Mouse (Mus musculus): Measurements from ENCODE around the gene Fbln7.

The Fbln7 gene

GRCm38 (mm10) chr2:128871656-128872055, 8.9 kb downstream of the Fbln7 start:
- no peak for DNase-seq (ENCODE audit: low read depth, low spot score)

- no peak for DNase-seq (ENCODE audit: low read depth, low spot score)
Measured at GRCm38 (mm10) chr2:128872256-128872655, 9.5 kb downstream of the Fbln7 start.

- no peak for DNase-seq (ENCODE audit: low read depth, low spot score)
Measured at GRCm38 (mm10) chr2:128875526-128875925, 12.7 kb downstream of the Fbln7 start.

- DNase-seq (ENCODE audit: low read depth, low spot score), result peak; percentile 42
Measured at GRCm38 (mm10) chr2:128881236-128881635, 18.5 kb downstream of the Fbln7 start.

GRCm38 (mm10) chr2:128885225-128885811, 22.5 kb downstream of the Fbln7 start:
- no peak for DNase-seq (ENCODE audit: low read depth, low spot score)

GRCm38 (mm10) chr2:128887866-128888550, 25.2 kb downstream of the Fbln7 start:
- DNase-seq (ENCODE audit: low read depth, low spot score), result no peak

GRCm38 (mm10) chr2:128890661-128891335, 28.0 kb downstream of the Fbln7 start:
- DNase-seq (ENCODE audit: low read depth, low spot score), result peak; percentile 26

- no peak for DNase-seq (ENCODE audit: low read depth, low spot score)
Measured at GRCm38 (mm10) chr2:128892180-128892721, 29.5 kb downstream of the Fbln7 start.

GRCm38 (mm10) chr2:128902843-128903242, 40.1 kb downstream of the Fbln7 start:
- DNase-seq (ENCODE audit: low read depth, low spot score), result no peak

- no peak for DNase-seq (ENCODE audit: low read depth, low spot score)
Measured at GRCm38 (mm10) chr2:128903661-128904060, 40.9 kb downstream of the Fbln7 start.

GRCm38 (mm10) chr2:128914978-128915377, 52.2 kb downstream of the Fbln7 start:
- DNase-seq (ENCODE audit: low read depth, low spot score), result no peak

- DNase-seq (ENCODE audit: low read depth, low spot score), result no peak
Measured at GRCm38 (mm10) chr2:128916528-128916927, 53.7 kb downstream of the Fbln7 start.

GRCm38 (mm10) chr2:128924799-128925198, 62.0 kb downstream of the Fbln7 start:
- no peak for DNase-seq (ENCODE audit: low read depth, low spot score)

- no peak for DNase-seq (ENCODE audit: low read depth, low spot score)
Measured at GRCm38 (mm10) chr2:128928446-128928845, 65.7 kb downstream of the Fbln7 start.

- DNase-seq (ENCODE audit: low read depth, low spot score), result no peak
Measured at GRCm38 (mm10) chr2:128930704-128931103, 67.9 kb downstream of the Fbln7 start.

GRCm38 (mm10) chr2:128936256-128936655, 73.5 kb downstream of the Fbln7 start:
- no peak for DNase-seq (ENCODE audit: low read depth, low spot score)

GRCm38 (mm10) chr2:128943538-128944528, 81.1 kb downstream of the Fbln7 start, which contains the start of gene Zc3h8:
TSS of gene Zc3h8 (minus strand) at chr2:128944077.
- DNase-seq (ENCODE audit: low read depth, low spot score), result peak; percentile 98
